Mouse (Mus musculus): ENCODE data around the gene Stim1. TPM values are rescaled to one million over a fixed set of nuclear protein-coding genes. Genes with fewer than 3 reads are reported as not detected.
A peak's percentile ranks its signal among the peaks of the same experiment; 100 is the strongest.
"Not testable (repeated sequence)": the region's sequence is repeated elsewhere in the genome, so short reads cannot be mapped to it uniquely, and the experiment has no call there.

The Stim1 gene
- polyA plus RNA-seq, 1 experiment from 2014 or later: 16.2 TPM

DNA sequence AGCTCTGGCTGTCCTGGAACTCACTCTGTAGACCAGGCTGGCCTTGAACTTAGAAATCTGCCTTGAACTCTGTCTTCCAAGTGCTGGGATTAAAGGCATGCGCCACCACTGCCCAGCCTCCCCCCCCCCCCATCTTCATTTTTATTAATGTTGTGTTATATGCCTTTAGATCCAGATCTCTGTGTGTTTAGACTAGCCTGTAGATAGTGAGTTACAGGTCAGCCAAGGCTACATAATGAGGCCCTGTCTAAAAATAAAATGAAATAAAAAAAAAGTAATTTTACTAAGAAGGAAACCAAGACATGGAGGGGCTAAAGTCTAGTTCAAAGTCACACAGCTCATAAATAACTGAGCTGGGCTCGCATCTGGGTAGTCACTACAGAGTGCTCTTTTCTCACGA, 211.3 kb downstream of the Stim1 start:
- peaks cover 4% of the 10 kb centered on the region; the same call in 1 of the 2 replicates for H3K4me1 ChIP-seq
- WGBS: 53% methylated on average over 3 of the region's 3 CpGs
- H3K9ac ChIP-seq: no peak overlapping the region
- no peaks in the 10 kb centered on the region for H3K36me3 ChIP-seq
- ATAC-seq (replicated peaks; ENCODE audit: low FRiP score): no peak
- no peaks in the 10 kb centered on the region for H3K27me3 ChIP-seq
- no peak overlapping the region for H3K4me2 ChIP-seq
- H3K4me3 ChIP-seq (replicated peaks): no peak overlapping the region
- no peaks in the 10 kb centered on the region for H3K9me3 ChIP-seq (replicated peaks)
- 0 out of 2 replicates have a peak overlapping the region, but pooled peaks have one; percentile 1 for H3K27ac ChIP-seq

DNA sequence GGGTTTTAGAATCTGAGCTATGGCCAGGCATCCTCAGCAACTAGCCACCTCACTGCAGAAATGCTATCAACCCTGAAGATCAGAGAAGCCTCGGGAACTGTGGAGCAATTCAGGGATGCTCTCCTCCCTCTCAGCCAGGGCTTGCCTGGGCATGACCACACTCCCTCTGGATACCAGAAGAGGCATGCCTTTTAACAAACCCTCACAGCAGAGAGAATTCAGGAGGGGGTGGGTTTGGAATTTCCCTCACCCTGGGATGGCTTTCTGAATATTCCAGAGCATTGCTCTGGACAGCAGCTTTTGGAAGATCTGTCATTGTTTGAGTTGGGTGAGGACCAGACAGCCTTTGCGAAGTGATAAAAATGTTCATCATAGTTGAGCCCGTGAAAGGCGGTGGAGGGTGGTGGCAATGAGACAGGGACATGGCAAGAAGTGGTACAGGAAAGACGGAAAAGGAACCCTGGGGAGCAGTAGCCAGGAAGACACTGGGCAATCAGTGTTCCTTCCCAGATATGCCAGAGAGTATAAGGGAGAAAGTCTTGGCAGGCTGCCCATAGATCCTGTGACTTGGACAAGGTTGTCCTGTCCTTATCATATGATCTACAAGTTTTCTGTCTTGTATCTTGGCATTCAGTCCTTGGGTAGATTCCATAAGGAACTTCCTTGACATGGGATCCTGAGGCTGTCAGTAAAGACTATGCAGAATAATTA, 211.9 kb downstream of the Stim1 start:
- H3K4me3 ChIP-seq (replicated peaks): no peak overlapping the region
- H3K36me3 ChIP-seq: no peaks in the 10 kb centered on the region
- 53% methylated on average over 5 of the region's 5 CpGs for WGBS
- H3K27ac ChIP-seq: 0 out of 2 replicates have a peak overlapping the region, but pooled peaks have one; percentile 1
- ATAC-seq (replicated peaks; ENCODE audit: low FRiP score): no peak
- H3K4me1 ChIP-seq: peaks cover 4% of the 10 kb centered on the region; the same call in 1 of the 2 replicates
- H3K9ac ChIP-seq: no peak overlapping the region
- H3K27me3 ChIP-seq: no peaks in the 10 kb centered on the region
- H3K9me3 ChIP-seq (replicated peaks): no peaks in the 10 kb centered on the region
- no peak overlapping the region for H3K4me2 ChIP-seq

DNA sequence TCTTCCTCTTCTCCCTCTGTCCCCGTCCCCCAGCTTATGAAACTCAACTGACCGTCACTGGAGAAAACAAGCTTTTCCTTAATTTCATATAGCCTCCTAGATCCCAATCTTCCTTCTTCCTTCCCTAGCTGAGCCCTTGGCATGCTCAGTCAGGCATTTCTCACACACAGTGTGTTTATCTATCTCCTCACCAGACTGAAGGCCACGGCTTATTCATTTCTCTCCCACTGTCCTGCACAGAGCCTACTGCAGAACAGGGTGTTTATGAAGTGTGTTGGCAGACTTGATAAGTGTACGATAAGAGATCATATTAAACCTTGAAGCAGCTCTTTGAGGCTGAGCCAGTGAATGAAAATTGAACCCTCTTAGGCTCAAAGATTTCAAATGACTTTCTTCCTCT, 213.2 kb downstream of the Stim1 start:
- H3K4me3 ChIP-seq (replicated peaks): no peak overlapping the region
- H3K27me3 ChIP-seq: no peaks in the 10 kb centered on the region
- H3K27ac ChIP-seq: no peak overlapping the region
- no peaks in the 10 kb centered on the region for H3K9me3 ChIP-seq (replicated peaks)
- H3K9ac ChIP-seq: no peak overlapping the region
- 72% methylated on average over 4 of the region's 4 CpGs for WGBS
- no peak overlapping the region for H3K4me2 ChIP-seq
- no peaks in the 10 kb centered on the region for H3K36me3 ChIP-seq
- no peak for ATAC-seq (replicated peaks; ENCODE audit: low FRiP score)
- peaks cover 4% of the 10 kb centered on the region; the same call in 1 of the 2 replicates for H3K4me1 ChIP-seq

DNA sequence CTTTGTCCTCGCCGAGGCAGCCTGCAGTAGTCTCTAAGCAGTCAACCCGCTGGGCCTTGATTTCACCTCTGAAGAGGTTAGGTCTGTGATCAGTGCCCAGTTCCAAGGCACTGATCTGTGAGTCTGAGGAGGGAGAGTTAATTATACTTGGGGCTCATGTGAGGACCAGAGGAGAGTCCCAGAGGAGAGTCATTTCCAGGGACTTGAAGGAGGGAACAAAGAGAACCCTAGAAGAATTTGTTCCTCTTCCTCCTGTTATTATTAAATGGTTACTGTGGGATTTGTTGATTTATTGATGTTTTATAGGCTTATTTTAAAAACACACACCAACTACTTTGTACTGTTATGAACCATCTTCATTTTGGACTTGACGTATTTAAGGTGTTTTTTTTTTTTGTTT, 214.0 kb downstream of the Stim1 start, which contains the start of gene Olfr543:
TSS of gene Olfr543 (minus strand) at position 101 of the 400 bp plus-strand sequence.
- Histone ChIP-seq H3K4me3 (replicated peaks) (no peak within 1 kb of the TSS), H3K9me3 (replicated peaks) (no peaks in the 10 kb centered on the region), H3K27ac (no peak within 1 kb of the TSS), H3K9ac (no peak within 1 kb of the TSS), H3K4me2 (no peak within 1 kb of the TSS), H3K27me3 (no peaks in the 10 kb centered on the region), H3K36me3 (no peaks in the 10 kb centered on the region), H3K4me1 (peaks cover 4% of the 10 kb centered on the region; the same call in 1 of the 2 replicates)
- WGBS: 90% methylated on average over 4 of the region's 4 CpGs
- no peak for ATAC-seq (replicated peaks; ENCODE audit: low FRiP score)

DNA sequence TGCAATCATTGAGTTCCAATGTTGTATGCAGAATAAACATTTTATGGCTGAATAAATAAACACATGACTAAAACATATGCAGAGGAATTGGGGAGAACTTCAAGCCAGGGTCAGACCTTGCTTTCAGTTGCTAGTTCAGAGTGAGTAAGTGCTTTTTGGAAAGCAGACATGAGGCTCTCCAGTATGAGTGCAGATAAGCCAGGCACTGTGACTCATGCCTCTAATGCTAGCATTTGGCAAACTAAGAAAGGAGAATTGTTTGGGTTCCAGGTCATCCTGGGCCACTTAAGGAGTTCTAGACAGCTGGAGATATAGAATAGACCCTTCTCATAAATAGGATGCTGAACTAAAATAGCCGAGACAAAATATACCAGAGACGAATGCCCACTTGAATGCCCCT, 216.1 kb downstream of the Stim1 start:
- 95% methylated on average over 2 of the region's 2 CpGs for WGBS
- ATAC-seq (replicated peaks; ENCODE audit: low FRiP score): no peak
- H3K4me2 ChIP-seq: no peak overlapping the region

DNA sequence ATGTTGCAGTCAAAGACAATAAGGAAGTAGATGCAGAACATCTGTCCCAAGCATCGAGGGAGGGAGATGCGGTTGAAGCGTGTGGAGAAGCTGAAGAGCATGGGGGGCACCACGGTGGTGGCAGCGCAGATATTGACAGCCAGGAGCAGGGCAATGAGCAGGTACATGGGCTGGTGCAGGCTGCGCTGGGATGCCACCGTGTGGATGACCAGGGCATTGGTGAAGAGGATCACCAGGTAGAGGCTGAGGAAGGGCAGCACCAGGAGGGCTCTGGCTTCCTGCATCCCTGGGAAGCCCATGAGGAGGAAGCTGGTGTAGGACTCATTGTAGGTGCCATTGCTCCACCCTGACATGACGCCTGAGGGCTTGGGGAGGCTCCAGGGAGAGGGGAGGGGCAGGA, 217.2 kb downstream of the Stim1 start:
- not testable (repeated sequence) for ATAC-seq (replicated peaks; ENCODE audit: low FRiP score); H3K4me3 ChIP-seq (replicated peaks); H3K4me2 ChIP-seq; H3K4me1 ChIP-seq; H3K9me3 ChIP-seq (replicated peaks); H3K9ac ChIP-seq; H3K27me3 ChIP-seq; H3K36me3 ChIP-seq; H3K27ac ChIP-seq
- 65% methylated on average over 8 of the region's 8 CpGs for WGBS

More for the DNA sequence above, 216.1 kb downstream of the Stim1 start:
- no peaks in the 10 kb centered on the region for H3K9me3 ChIP-seq (replicated peaks)
- H3K36me3 ChIP-seq: no peaks in the 10 kb centered on the region
- peaks cover 4% of the 10 kb centered on the region; the same call in 1 of the 2 replicates for H3K4me1 ChIP-seq
- no peak overlapping the region for H3K27ac ChIP-seq
- no peaks in the 10 kb centered on the region for H3K27me3 ChIP-seq
- no peak overlapping the region for H3K4me3 ChIP-seq (replicated peaks)
- no peak overlapping the region for H3K9ac ChIP-seq

DNA sequence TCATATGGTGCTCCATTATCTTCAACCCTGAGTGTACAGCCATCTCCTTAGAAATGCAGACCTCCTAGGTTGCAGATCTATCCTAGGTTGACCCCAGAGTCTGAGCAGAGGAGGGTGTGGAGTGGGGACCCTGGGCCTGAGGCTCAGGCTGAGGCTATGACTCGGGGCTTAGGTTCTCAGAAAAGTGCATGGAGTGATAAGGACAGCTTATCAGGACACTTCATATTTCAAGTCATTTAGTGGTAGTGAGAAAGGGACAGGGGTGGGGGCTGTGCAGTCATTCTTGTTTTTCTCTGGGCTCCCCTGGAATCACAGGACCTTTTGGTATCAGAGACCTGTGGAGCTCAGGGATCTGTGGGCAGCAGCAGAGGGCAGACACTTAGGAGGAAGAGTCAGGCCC, 218.5 kb downstream of the Stim1 start:
- Histone ChIP-seq H3K9ac (no peak overlapping the region), H3K4me1 (no peaks in the 10 kb centered on the region), H3K9me3 (replicated peaks) (no peaks in the 10 kb centered on the region), H3K4me3 (replicated peaks) (no peak overlapping the region), H3K27ac (no peak overlapping the region), H3K36me3 (no peaks in the 10 kb centered on the region), H3K4me2 (no peak overlapping the region), H3K27me3 (no peaks in the 10 kb centered on the region)
- 67% methylated on average over 1 of the region's 1 CpGs for WGBS
- ATAC-seq (replicated peaks; ENCODE audit: low FRiP score): no peak

Other genes with a start within 250 kb of the Stim1 start
- gene Il18bp, start 249.1 kb upstream of the Stim1 start, polyA plus RNA-seq (2015; fragmentation: Nextera tagmentation; extraction: Ambion mirVana): 2.5 and 3.0 TPM in 2 replicates
- gene Rnf121, start 202.3 kb upstream of the Stim1 start, polyA plus RNA-seq (2015; fragmentation: Nextera tagmentation; extraction: Ambion mirVana): 28.3 and 28.4 TPM in 2 replicates
- gene Xndc1, start 202.3 kb upstream of the Stim1 start, polyA plus RNA-seq (2015; fragmentation: Nextera tagmentation; extraction: Ambion mirVana): 33.9 and 39.0 TPM in 2 replicates
- gene Xntrpc, start 202.1 kb upstream of the Stim1 start, polyA plus RNA-seq (2015; fragmentation: Nextera tagmentation; extraction: Ambion mirVana): 1.6 and 1.7 TPM in 2 replicates
- gene Trpc2, start 184.7 kb upstream of the Stim1 start, polyA plus RNA-seq (2015; fragmentation: Nextera tagmentation; extraction: Ambion mirVana): not detected in 2 replicates
- gene Art1, start 166.1 kb upstream of the Stim1 start, polyA plus RNA-seq (2015; fragmentation: Nextera tagmentation; extraction: Ambion mirVana): 2.4 and 3.4 TPM in 2 replicates
- 1.6 and 2.1 TPM in 2 replicates for gene Art5, start 158.3 kb upstream of the Stim1 start, polyA plus RNA-seq (2015; fragmentation: Nextera tagmentation; extraction: Ambion mirVana)
- not detected in 2 replicates for gene Chrna10, start 151.0 kb upstream of the Stim1 start, polyA plus RNA-seq (2015; fragmentation: Nextera tagmentation; extraction: Ambion mirVana)
- gene Nup98, start 57.6 kb upstream of the Stim1 start, polyA plus RNA-seq (2015; fragmentation: Nextera tagmentation; extraction: Ambion mirVana): 39.0 TPM in 2 replicates
- 72.3 and 75.2 TPM in 2 replicates for gene Pgap2, start 57.6 kb upstream of the Stim1 start, polyA plus RNA-seq (2015; fragmentation: Nextera tagmentation; extraction: Ambion mirVana)
- 53.1 and 59.1 TPM in 2 replicates for gene Rhog, start 11.8 kb upstream of the Stim1 start, polyA plus RNA-seq (2015; fragmentation: Nextera tagmentation; extraction: Ambion mirVana)
- gene Rrm1, start 173.9 kb downstream of the Stim1 start, polyA plus RNA-seq (2015; fragmentation: Nextera tagmentation; extraction: Ambion mirVana): 155 and 159 TPM in 2 replicates
- gene Olfr543, start 213.9 kb downstream of the Stim1 start, polyA plus RNA-seq (2015; fragmentation: Nextera tagmentation; extraction: Ambion mirVana): 0.38 and 0.48 TPM in 2 replicates
- gene Olfr544, start 220.5 kb downstream of the Stim1 start, polyA plus RNA-seq (2015; fragmentation: Nextera tagmentation; extraction: Ambion mirVana): 0.09 TPM in 1 of 2 replicates, not detected in the other
- gene Olfr545, start 231.8 kb downstream of the Stim1 start, polyA plus RNA-seq (2015; fragmentation: Nextera tagmentation; extraction: Ambion mirVana): 0.09 and 0.16 TPM in 2 replicates

Data from kidney, embryonic 15.5 days (tissue).